Mouse (Mus musculus): Measurements from ENCODE around the gene Acsbg2.
"Not testable (repeated sequence)": the region's sequence is repeated elsewhere in the genome, so short reads cannot be mapped to it uniquely, and the experiment has no call there.

Gene Acsbg2

GRCm38 (mm10) chr17:56874237-56874636 lies at the start of gene Acsbg2:
Gene Acsbg2 (minus strand): TSS chr17:56874447.
- no peak for DNase-seq

GRCm38 (mm10) chr17:56919725-56920124 lies 45.5 kb upstream of the Acsbg2 start:
- DNase-seq = no peak

- DNase-seq = no peak
Observed at GRCm38 (mm10) chr17:56917166-56917565, 42.9 kb upstream of the Acsbg2 start.

GRCm38 (mm10) chr17:56913444-56913843 lies 39.2 kb upstream of the Acsbg2 start:
- no peak for DNase-seq

- no peak for DNase-seq
Observed at GRCm38 (mm10) chr17:56913023-56913422, 38.8 kb upstream of the Acsbg2 start.

GRCm38 (mm10) chr17:56909764-56910163 lies 35.5 kb upstream of the Acsbg2 start:
- DNase-seq = not testable (repeated sequence)

GRCm38 (mm10) chr17:56907887-56908286 lies 33.6 kb upstream of the Acsbg2 start:
- peak in 1 of 2 experiments; percentile 27 for DNase-seq

- DNase-seq = peak; percentile 74 to 84
Observed at GRCm38 (mm10) chr17:56907096-56907495, 32.8 kb upstream of the Acsbg2 start.

- no peak for DNase-seq
Observed at GRCm38 (mm10) chr17:56906166-56906565, 31.9 kb upstream of the Acsbg2 start.

GRCm38 (mm10) chr17:56902698-56903097 lies 28.5 kb upstream of the Acsbg2 start:
- DNase-seq = peak in 1 of 2 experiments; percentile 22

GRCm38 (mm10) chr17:56897630-56898195 lies 23.5 kb upstream of the Acsbg2 start:
- peak; percentile 76 to 92 for DNase-seq

GRCm38 (mm10) chr17:56896513-56897129 lies 22.4 kb upstream of the Acsbg2 start:
- no peak for DNase-seq

- peak; percentile 33 to 58 for DNase-seq
Observed at GRCm38 (mm10) chr17:56895368-56895918, 21.2 kb upstream of the Acsbg2 start.

GRCm38 (mm10) chr17:56890018-56890417 lies 15.8 kb upstream of the Acsbg2 start:
- no peak for DNase-seq

- no peak for DNase-seq
Observed at GRCm38 (mm10) chr17:56888050-56888449, 13.8 kb upstream of the Acsbg2 start.

- no peak for DNase-seq
Observed at GRCm38 (mm10) chr17:56884809-56885208, 10.6 kb upstream of the Acsbg2 start.

GRCm38 (mm10) chr17:56884331-56884730 lies 10.1 kb upstream of the Acsbg2 start:
- peak; percentile 19 to 48 for DNase-seq

- DNase-seq = no peak
Observed at GRCm38 (mm10) chr17:56883612-56884011, 9.4 kb upstream of the Acsbg2 start.

GRCm38 (mm10) chr17:56877426-56877825 lies 3.2 kb upstream of the Acsbg2 start:
- no peak for DNase-seq

GRCm38 (mm10) chr17:56876981-56877380 lies 2.7 kb upstream of the Acsbg2 start:
- DNase-seq = no peak

GRCm38 (mm10) chr17:56876465-56876864 lies 2.2 kb upstream of the Acsbg2 start:
- no peak for DNase-seq

GRCm38 (mm10) chr17:56874936-56875651 lies 847 bp upstream of the Acsbg2 start, which contains the start of gene 1700061G19Rik:
Gene 1700061G19Rik (plus strand): TSS chr17:56875477.
- DNase-seq = no peak

- DNase-seq = no peak
Observed at GRCm38 (mm10) chr17:56872512-56872911, 1.7 kb downstream of the Acsbg2 start.

GRCm38 (mm10) chr17:56871767-56872166 lies 2.5 kb downstream of the Acsbg2 start:
- no peak for DNase-seq
